17 mouse cellular contexts compared by ENCODE assay signal in genomic region chr17:28344670-28345069, GRCm38 (mm10). TPM values are rescaled to one million over a fixed set of nuclear protein-coding genes. Genes with fewer than 3 reads are reported as not detected.
DNase-seq lines count a peak whose midpoint lies in the region; ATAC-seq lines count a peak whose summit lies in the region.
"Had no signal": no experiment of that assay in that cellular context is flagged by ENCODE, and none has a peak within 500 bp of the region (broad histone marks: within the 10 kb centered on the region; RNA-seq: fewer than 3 reads in every experiment).

No protein-coding gene starts in this region.

- H3K27me3 ChIP-seq in heart, embryonic 15.5 days: no peaks in the 10 kb centered on the region
- H3K27me3 ChIP-seq in neural tube, embryonic 13.5 days: peaks cover 34% of the 10 kb centered on the region
- H3K27me3 ChIP-seq in limb, embryonic 10.5 days (ENCODE audit: low read depth, poor library complexity, severe bottlenecking): 0 out of 2 replicates have a peak, but pooled peaks cover 9% of the 10 kb centered on the region

- peak overlapping the region; percentile 80 for H3K27ac ChIP-seq in heart, embryonic 15.5 days
- H3K27ac ChIP-seq in neural tube, embryonic 13.5 days (replicated peaks): no peak overlapping the region
- peak overlapping the region; percentile 84 for H3K27ac ChIP-seq in limb, embryonic 10.5 days
- H3K27ac ChIP-seq: hindbrain, embryonic 14.5 days had no signal

- no peak for ATAC-seq in heart, embryonic 15.5 days (replicated peaks; ENCODE audit: insufficient number of reproducible peaks, insufficient read depth, low FRiP score, low read depth)
- no peak for ATAC-seq in neural tube, embryonic 13.5 days (ENCODE audit: low read depth)
- ATAC-seq in monocyte, adult 5-6 weeks (replicated peaks; ENCODE audit: insufficient number of reproducible peaks, low FRiP score, low TSS enrichment, poor library complexity, severe bottlenecking): no peak

- no peak for DNase-seq in heart, adult 18-20 months
- DNase-seq in neural tube, embryonic 10.5 days (ENCODE audit: extremely low spot score, low spot score): no peak
- no peak for DNase-seq in limb, embryonic 10.5 days (ENCODE audit: low spot score)
- no peak for DNase-seq in Muller cell, postnatal 12 days (ENCODE audit: inconsistent ontology term)
- DNase-seq in urinary bladder, postnatal 25 days (ENCODE audit: low spot score): no peak
- DNase-seq: adrenal gland, postnatal 36 days; cerebellum, adult 11-12 months; right cerebral cortex, adult 18-20 months; thymus, postnatal 4 days had no signal

- H3K9ac ChIP-seq in heart, embryonic 15.5 days: peak overlapping the region; percentile 43; the same call in 1 of the 2 replicates
- 0 out of 2 replicates have a peak overlapping the region, but pooled peaks have one; percentile 26 for H3K9ac ChIP-seq in neural tube, embryonic 13.5 days
- H3K9ac ChIP-seq: hindbrain, embryonic 14.5 days had no signal

- H3K4me1 ChIP-seq in heart, embryonic 15.5 days (replicated peaks): peaks cover 80% of the 10 kb centered on the region
- H3K4me1 ChIP-seq in neural tube, embryonic 13.5 days (replicated peaks): peaks cover 57% of the 10 kb centered on the region
- H3K4me1 ChIP-seq in limb, embryonic 10.5 days: peaks cover 92% of the 10 kb centered on the region

- peak overlapping the region; percentile 53 for H3K4me2 ChIP-seq in heart, embryonic 15.5 days
- no peak overlapping the region for H3K4me2 ChIP-seq in neural tube, embryonic 13.5 days
- H3K4me2 ChIP-seq: hindbrain, embryonic 14.5 days had no signal

- no peaks in the 10 kb centered on the region for H3K9me3 ChIP-seq in heart, embryonic 15.5 days (replicated peaks)
- H3K9me3 ChIP-seq in neural tube, embryonic 13.5 days: no peaks in the 10 kb centered on the region
- no peaks in the 10 kb centered on the region for H3K9me3 ChIP-seq in limb, embryonic 10.5 days (replicated peaks)
- H3K9me3 ChIP-seq: megakaryocyte, embryonic 14.5 days had no signal

- WGBS in heart, embryonic 15.5 days: 45% methylated on average over 3 of the region's 3 CpGs
- WGBS in neural tube, embryonic 13.5 days: 61% methylated on average over 3 of the region's 3 CpGs
- 47% methylated on average over 3 of the region's 3 CpGs for WGBS in limb, embryonic 10.5 days

- H3K36me3 ChIP-seq in heart, embryonic 15.5 days: peaks cover 5% of the 10 kb centered on the region
- H3K36me3 ChIP-seq in neural tube, embryonic 13.5 days: no peaks in the 10 kb centered on the region
- H3K36me3 ChIP-seq in limb, embryonic 10.5 days: peaks cover 18% of the 10 kb centered on the region

- no peak overlapping the region for H3K4me3 ChIP-seq in heart, embryonic 15.5 days
- H3K4me3 ChIP-seq in neural tube, embryonic 13.5 days: no peak overlapping the region
- H3K4me3 ChIP-seq in limb, embryonic 10.5 days: peak overlapping the region; percentile 41; the same call in 1 of the 2 replicates
- H3K4me3 ChIP-seq: erythroblast, embryonic 14.5 days; megakaryocyte, embryonic 14.5 days had no signal

RNA-seq across cellular contexts. Expression of gene Tead3, which starts 5.9 kb away (rescaled TPM):
- polyA plus RNA-seq in heart, embryonic 15.5 days (2015; fragmentation: Nextera tagmentation; extraction: Ambion mirVana): 5.3 and 6.6 TPM in 2 replicates
- 10 to 100 TPM; 12.0 to 13.3 TPM for total RNA-seq in heart, adult 18-20 months (2021)
- polyA plus RNA-seq in neural tube, embryonic 13.5 days (2015; fragmentation: Nextera tagmentation; extraction: Ambion mirVana): 2.1 and 2.8 TPM in 2 replicates
- polyA plus RNA-seq in limb, embryonic 10.5 days (2016; fragmentation: Nextera tagmentation; extraction: Ambion mirVana): 5.2 and 9.8 TPM in 2 replicates
- not detected in 3 replicates for total RNA-seq in monocyte, adult 5-6 weeks (2017)

RNA-seq across cellular contexts. Expression of gene Rpl10a, which starts 16.4 kb away (rescaled TPM):
- 305 and 312 TPM in 2 replicates for polyA plus RNA-seq in heart, embryonic 15.5 days (2015; fragmentation: Nextera tagmentation; extraction: Ambion mirVana)
- total RNA-seq in heart, adult 18-20 months (2021): 100 to 1,000 TPM; 422 to 438 TPM
- 381 and 408 TPM in 2 replicates for polyA plus RNA-seq in neural tube, embryonic 13.5 days (2015; fragmentation: Nextera tagmentation; extraction: Ambion mirVana)
- 502 and 576 TPM in 2 replicates for polyA plus RNA-seq in limb, embryonic 10.5 days (2016; fragmentation: Nextera tagmentation; extraction: Ambion mirVana)
- total RNA-seq in monocyte, adult 5-6 weeks (2017): 363 to 372 TPM (median 364 TPM) in 3 replicates

RNA-seq across cellular contexts. Expression of gene Tulp1, which starts 20.4 kb away (rescaled TPM):
- 2.6 and 4.3 TPM in 2 replicates for polyA plus RNA-seq in heart, embryonic 15.5 days (2015; fragmentation: Nextera tagmentation; extraction: Ambion mirVana)
- not detected for total RNA-seq in heart, adult 18-20 months (2021)
- polyA plus RNA-seq in neural tube, embryonic 13.5 days (2015; fragmentation: Nextera tagmentation; extraction: Ambion mirVana): 2.7 and 2.8 TPM in 2 replicates
- polyA plus RNA-seq in limb, embryonic 10.5 days (2016; fragmentation: Nextera tagmentation; extraction: Ambion mirVana): 3.4 and 4.1 TPM in 2 replicates
- not detected in 3 replicates for total RNA-seq in monocyte, adult 5-6 weeks (2017)
- total RNA-seq: CH12.LX; left cerebral cortex, postnatal 25 days had no signal

RNA-seq across cellular contexts. Expression of gene Fance, which starts 31.4 kb away (rescaled TPM):
- polyA plus RNA-seq in heart, embryonic 15.5 days (2015; fragmentation: Nextera tagmentation; extraction: Ambion mirVana): 18.8 and 25.3 TPM in 2 replicates
- 10 to 100 TPM; 10.5 to 12.7 TPM for total RNA-seq in heart, adult 18-20 months (2021)
- 23.2 and 23.3 TPM in 2 replicates for polyA plus RNA-seq in neural tube, embryonic 13.5 days (2015; fragmentation: Nextera tagmentation; extraction: Ambion mirVana)
- 32.9 and 35.5 TPM in 2 replicates for polyA plus RNA-seq in limb, embryonic 10.5 days (2016; fragmentation: Nextera tagmentation; extraction: Ambion mirVana)
- total RNA-seq in monocyte, adult 5-6 weeks (2017): 8.8 to 18.2 TPM (median 13.0 TPM) in 3 replicates
